Mouse (Mus musculus) hindbrain, postnatal 0 days (tissue): ENCODE data around the gene Siah1b. TPM values are rescaled to one million over a fixed set of nuclear protein-coding genes. Genes with fewer than 3 reads are reported as not detected.

ENCODE experiments used
- ATAC-seq: fragments of 200-750 bp; cut with Nextera tagmentation; 2 replicates; pipeline ENCODE4 v1.8.0; 2017; ENCODE audit warnings: mild to moderate bottlenecking, moderate TSS enrichment, moderate library complexity
- DNase-seq: peaks from one replicate; pipeline ENCODE4 v3.0.0-alpha.2; 2015; ENCODE audit warnings: low spot score
- H3K27ac ChIP-seq: fragments of 300-500 bp; sonication (generic); 2 replicates; pipeline ENCODE4 v1.5.1; 2014; ENCODE audit warnings: mild to moderate bottlenecking
- H3K27me3 ChIP-seq: fragments of 300-500 bp; sonication (generic); 2 replicates; pipeline ENCODE4 v1.6.1; 2014; ENCODE audit warnings: low read length, mixed read lengths; ENCODE audit not compliant: insufficient read depth
- H3K36me3 ChIP-seq: fragments of 300-500 bp; sonication (generic); 2 replicates; pipeline ENCODE4 v1.6.1; 2014; ENCODE audit warnings: low read length, mixed read lengths; ENCODE audit not compliant: insufficient read depth
- H3K4me1 ChIP-seq: fragments of 300-500 bp; sonication (generic); 2 replicates; pipeline ENCODE4 v1.6.1; 2014; ENCODE audit warnings: antibody characterized with exemption, low read length, mixed read lengths; ENCODE audit not compliant: insufficient read depth
- H3K4me2 ChIP-seq: fragments of 300-500 bp; sonication (generic); 2 replicates; pipeline ENCODE4 v1.6.1; 2014; ENCODE audit warnings: low read depth, mild to moderate bottlenecking, low read length, moderate library complexity, mixed read lengths
- H3K4me3 ChIP-seq: fragments of 300-500 bp; sonication (generic); 2 replicates; pipeline ENCODE4 v1.5.1; 2014; ENCODE audit warnings: low read length
- H3K9ac ChIP-seq: fragments of 300-500 bp; sonication (generic); replicated peaks from 2 replicates; pipeline ENCODE4 v1.6.1; 2014; ENCODE audit warnings: mild to moderate bottlenecking, low read length, moderate library complexity, mixed read lengths
- H3K9me3 ChIP-seq: fragments of 300-500 bp; sonication (generic); 2 replicates; pipeline ENCODE4 v1.6.1; 2016; ENCODE audit warnings: low read length, mixed read lengths
- CTCF ChIP-seq: IDR thresholded peaks from 2 replicates; pipeline ENCODE4 v1.5.1; 2016; ENCODE audit warnings: antibody characterized with exemption, control low read depth, low read depth
- WGBS: fragments of 180-500 bp; shearing (Covaris S2); extraction: QIAGEN DNeasy Blood & Tissue Kit; methylation state at CpG from one replicate; pipeline ENCODE4 v1.1.7; 2014; 5-methylcytosine and 5-hydroxymethylcytosine counted together
- polyA plus RNA-seq: library from polyadenylated mRNA; unstranded; fragments of >200 nt; fragmentation: Nextera tagmentation; extraction: Ambion mirVana; gene quantifications from 2 replicates; pipeline ENCODE4 v1.2.1, GENCODE M21; 2015
- total RNA-seq: library from RNA; depleted of rRNA; stranded (reverse); fragments of >200 nt; gene quantifications from 2 replicates; pipeline ENCODE4 v1.2.3, GENCODE M21; 2014

Siah1b gene
- total and polyA plus RNA-seq, 2 experiments from 2014 or later: 9.8 to 18.8 TPM

GRCm38 (mm10) chrX:164095838-164096237, 19.5 kb upstream of the Siah1b start:
- Histone ChIP-seq H3K36me3 (no peaks in the 10 kb centered on the region), H3K4me1 (no peaks in the 10 kb centered on the region), H3K4me2 (no peak overlapping the region), H3K9ac (no peak overlapping the region), H3K27ac (no peak overlapping the region), H3K4me3 (no peak overlapping the region), H3K27me3 (no peaks in the 10 kb centered on the region), H3K9me3 (no peaks in the 10 kb centered on the region)
- DNase-seq: no peak
- WGBS: 86% methylated on average over 2 of the region's 2 CpGs
- TF ChIP-seq CTCF: no peak
- no peak for ATAC-seq

GRCm38 (mm10) chrX:164093435-164093834, 17.1 kb upstream of the Siah1b start:
- TF ChIP-seq CTCF: no peak
- Histone ChIP-seq H3K9me3 (no peaks in the 10 kb centered on the region), H3K4me1 (no peaks in the 10 kb centered on the region), H3K4me3 (no peak overlapping the region), H3K27me3 (no peaks in the 10 kb centered on the region), H3K27ac (no peak overlapping the region), H3K36me3 (no peaks in the 10 kb centered on the region), H3K4me2 (no peak overlapping the region), H3K9ac (no peak overlapping the region)
- WGBS: 82% methylated on average over 5 of the region's 5 CpGs
- no peak for ATAC-seq
- no peak for DNase-seq

GRCm38 (mm10) chrX:164092300-164093169, 16.2 kb upstream of the Siah1b start:
- Histone ChIP-seq H3K36me3 (no peaks in the 10 kb centered on the region), H3K27me3 (no peaks in the 10 kb centered on the region), H3K4me2 (no peak overlapping the region), H3K9me3 (no peaks in the 10 kb centered on the region), H3K27ac (no peak overlapping the region), H3K9ac (no peak overlapping the region), H3K4me3 (no peak overlapping the region), H3K4me1 (no peaks in the 10 kb centered on the region)
- ATAC-seq: no peak
- 72% methylated on average over 7 of the region's 7 CpGs for WGBS
- no peak for DNase-seq
- TF ChIP-seq CTCF: no peak

- DNase-seq: no peak
- Histone ChIP-seq H3K4me1 (no peaks in the 10 kb centered on the region), H3K9ac (no peak overlapping the region), H3K27ac (no peak overlapping the region), H3K4me2 (no peak overlapping the region), H3K9me3 (no peaks in the 10 kb centered on the region), H3K4me3 (no peak overlapping the region), H3K36me3 (no peaks in the 10 kb centered on the region), H3K27me3 (no peaks in the 10 kb centered on the region)
- WGBS: 78% methylated on average over 11 of the region's 11 CpGs
- ATAC-seq: no peak
- TF ChIP-seq CTCF: no peak
These were observed 13.6 kb upstream of the Siah1b start for GRCm38 (mm10) chrX:164089916-164090315.

GRCm38 (mm10) chrX:164088582-164088981, 12.3 kb upstream of the Siah1b start, which contains the start of gene Cltrn:
Cltrn (plus strand) TSS chrX:164088830.
- no peak for ATAC-seq
- no peak within 1 kb of the TSS for H3K9ac ChIP-seq
- H3K4me2 ChIP-seq: no peak within 1 kb of the TSS
- no peaks in the 10 kb centered on the region for H3K27me3 ChIP-seq
- no peak within 1 kb of the TSS for H3K4me3 ChIP-seq
- no peak within 1 kb of the TSS for H3K27ac ChIP-seq
- H3K9me3 ChIP-seq: no peaks in the 10 kb centered on the region
- H3K36me3 ChIP-seq: no peaks in the 10 kb centered on the region
- WGBS: 82% methylated on average over 4 of the region's 4 CpGs
- no peaks in the 10 kb centered on the region for H3K4me1 ChIP-seq
- no peak for DNase-seq
- no peak for TF ChIP-seq CTCF

GRCm38 (mm10) chrX:164082030-164082429, 5.7 kb upstream of the Siah1b start:
- no peak overlapping the region for H3K4me2 ChIP-seq
- H3K9me3 ChIP-seq: no peaks in the 10 kb centered on the region
- DNase-seq: no peak
- H3K27ac ChIP-seq: no peak overlapping the region
- no peak overlapping the region for H3K9ac ChIP-seq
- 90% methylated on average over 9 of the region's 9 CpGs for WGBS
- TF ChIP-seq CTCF: no peak
- H3K4me3 ChIP-seq: no peak overlapping the region
- H3K4me1 ChIP-seq: no peaks in the 10 kb centered on the region
- no peaks in the 10 kb centered on the region for H3K36me3 ChIP-seq
- no peak for ATAC-seq
- no peaks in the 10 kb centered on the region for H3K27me3 ChIP-seq

- WGBS: 76% methylated on average over 4 of the region's 4 CpGs
- Histone ChIP-seq H3K4me2 (no peak overlapping the region), H3K36me3 (no peaks in the 10 kb centered on the region), H3K9ac (no peak overlapping the region), H3K4me3 (no peak overlapping the region), H3K27ac (no peak overlapping the region), H3K9me3 (no peaks in the 10 kb centered on the region), H3K4me1 (no peaks in the 10 kb centered on the region), H3K27me3 (no peaks in the 10 kb centered on the region)
- no peak for DNase-seq
- no peak for TF ChIP-seq CTCF
- no peak for ATAC-seq
These were observed 7.3 kb downstream of the Siah1b start for GRCm38 (mm10) chrX:164068968-164069367.
